10 mouse cellular contexts compared by ENCODE assay signal in genomic region chr4:129293702-129294101, GRCm38 (mm10). TPM values are rescaled to one million over a fixed set of nuclear protein-coding genes. Genes with fewer than 3 reads are reported as not detected.
DNase-seq lines count a peak whose midpoint lies in the region; ATAC-seq lines count a peak whose summit lies in the region.
"Had no signal": no experiment of that assay in that cellular context is flagged by ENCODE, and none has a peak within 500 bp of the region (broad histone marks: within the 10 kb centered on the region; RNA-seq: fewer than 3 reads in every experiment).

No protein-coding gene starts in this region.

- no peak overlapping the region for H3K27ac ChIP-seq in heart, embryonic 15.5 days
- H3K27ac ChIP-seq in midbrain, embryonic 10.5 days (replicated peaks), result no peak overlapping the region; the same call in 1 of the 2 replicates
- H3K27ac ChIP-seq in midbrain, embryonic 16.5 days (ENCODE audit: low read length), result no peak overlapping the region
- H3K27ac ChIP-seq in embryonic facial prominence, embryonic 11.5 days (replicated peaks; ENCODE audit: low read depth, low read length), result no peak overlapping the region
- H3K27ac ChIP-seq in neural tube, embryonic 15.5 days (replicated peaks), result no peak overlapping the region
- H3K27ac ChIP-seq: intestine, embryonic 15.5 days; liver, embryonic 15.5 days had no signal

- intact Hi-C loops in heart, postnatal 10 days (cut with DNase I), result no loop called here

- no peak for ATAC-seq in heart, embryonic 15.5 days (replicated peaks; ENCODE audit: insufficient number of reproducible peaks, insufficient read depth, low FRiP score, low read depth)
- ATAC-seq in midbrain, embryonic 16.5 days, result no peak
- no peak for ATAC-seq in embryonic facial prominence, embryonic 11.5 days (replicated peaks; ENCODE audit: insufficient number of reproducible peaks, low FRiP score, low TSS enrichment, low read depth)
- ATAC-seq in neural tube, embryonic 15.5 days (ENCODE audit: low FRiP score), result no peak
- ATAC-seq: intestine, embryonic 15.5 days had no signal

- H3K4me2 ChIP-seq in heart, embryonic 15.5 days, result peak overlapping the region; percentile 43
- H3K4me2 ChIP-seq in midbrain, embryonic 16.5 days (ENCODE audit: low read length), result no peak overlapping the region
- H3K4me2 ChIP-seq in embryonic facial prominence, embryonic 11.5 days (ENCODE audit: low read depth, low read length), result no peak overlapping the region; the same call in 1 of the 2 replicates
- H3K4me2 ChIP-seq in neural tube, embryonic 15.5 days, result 0 out of 2 replicates have a peak overlapping the region, but pooled peaks have one; percentile 1
- H3K4me2 ChIP-seq: intestine, embryonic 15.5 days; liver, embryonic 15.5 days had no signal

- H3K27me3 ChIP-seq in heart, embryonic 15.5 days, result 0 out of 2 replicates have a peak, but pooled peaks cover 4% of the 10 kb centered on the region
- H3K27me3 ChIP-seq in midbrain, embryonic 10.5 days (ENCODE audit: low read depth, poor library complexity, severe bottlenecking), result peaks cover 35% of the 10 kb centered on the region
- H3K27me3 ChIP-seq in midbrain, embryonic 16.5 days (ENCODE audit: control insufficient read depth, insufficient read depth, low read depth, low read length), result no peaks in the 10 kb centered on the region
- H3K27me3 ChIP-seq in embryonic facial prominence, embryonic 11.5 days (ENCODE audit: control insufficient read depth, insufficient read depth, low read length), result no peaks in the 10 kb centered on the region
- no peaks in the 10 kb centered on the region for H3K27me3 ChIP-seq in neural tube, embryonic 15.5 days (replicated peaks)
- H3K27me3 ChIP-seq: intestine, embryonic 15.5 days had no signal

- H3K9ac ChIP-seq in heart, embryonic 15.5 days, result no peak overlapping the region; the same call in 1 of the 2 replicates
- H3K9ac ChIP-seq in midbrain, embryonic 16.5 days (ENCODE audit: low read depth, low read length), result no peak overlapping the region
- H3K9ac ChIP-seq in embryonic facial prominence, embryonic 11.5 days (replicated peaks; ENCODE audit: low read length), result 0 out of 2 replicates have a peak overlapping the region, but pooled peaks have one; percentile 29
- no peak overlapping the region for H3K9ac ChIP-seq in neural tube, embryonic 15.5 days (replicated peaks)
- H3K9ac ChIP-seq: intestine, embryonic 15.5 days; liver, embryonic 15.5 days had no signal

- no peak for DNase-seq in heart, postnatal 10 days
- no peak for DNase-seq in midbrain, embryonic 10.5 days (ENCODE audit: low spot score)
- peak; percentile 38 for DNase-seq in embryonic facial prominence, embryonic 11.5 days (ENCODE audit: low spot score)
- no peak for DNase-seq in ovary, postnatal 36 days (ENCODE audit: low spot score)
- DNase-seq: right cerebral cortex, postnatal 14 days had no signal

- H3K4me3 ChIP-seq in heart, embryonic 15.5 days, result peak overlapping the region; percentile 8; the same call in 1 of the 2 replicates
- 0 out of 2 replicates have a peak overlapping the region, but pooled peaks have one; percentile 4 for H3K4me3 ChIP-seq in midbrain, embryonic 10.5 days
- no peak overlapping the region for H3K4me3 ChIP-seq in midbrain, embryonic 16.5 days (ENCODE audit: low read depth, low read length)
- H3K4me3 ChIP-seq in embryonic facial prominence, embryonic 11.5 days (ENCODE audit: low read depth, low read length), result no peak overlapping the region
- no peak overlapping the region for H3K4me3 ChIP-seq in neural tube, embryonic 15.5 days (replicated peaks)
- H3K4me3 ChIP-seq: intestine, embryonic 15.5 days; liver, embryonic 15.5 days had no signal

- H3K4me1 ChIP-seq in heart, embryonic 15.5 days (replicated peaks), result peaks cover 34% of the 10 kb centered on the region
- H3K4me1 ChIP-seq in midbrain, embryonic 10.5 days, result peaks cover 28% of the 10 kb centered on the region
- H3K4me1 ChIP-seq in midbrain, embryonic 16.5 days (ENCODE audit: control insufficient read depth, insufficient read depth, low read length), result no peaks in the 10 kb centered on the region
- no peaks in the 10 kb centered on the region; the same call in 1 of the 2 replicates for H3K4me1 ChIP-seq in embryonic facial prominence, embryonic 11.5 days (ENCODE audit: control insufficient read depth, insufficient read depth, low read length)
- no peaks in the 10 kb centered on the region for H3K4me1 ChIP-seq in neural tube, embryonic 15.5 days
- H3K4me1 ChIP-seq: intestine, embryonic 15.5 days had no signal

- whole genome bisulfite sequencing in heart, embryonic 15.5 days, result 19% methylated on average over 16 of the region's 16 CpGs
- WGBS in midbrain, embryonic 10.5 days, result 30% methylated on average over 16 of the region's 16 CpGs
- WGBS in midbrain, embryonic 16.5 days, result 32% methylated on average over 16 of the region's 16 CpGs
- WGBS in embryonic facial prominence, embryonic 11.5 days, result 20% methylated on average over 16 of the region's 16 CpGs
- WGBS in neural tube, embryonic 15.5 days, result 54% methylated on average over 16 of the region's 16 CpGs

- H3K9me3 ChIP-seq in heart, embryonic 15.5 days (replicated peaks), result no peaks in the 10 kb centered on the region
- no peaks in the 10 kb centered on the region for H3K9me3 ChIP-seq in midbrain, embryonic 10.5 days (replicated peaks)
- H3K9me3 ChIP-seq in midbrain, embryonic 16.5 days (replicated peaks; ENCODE audit: control insufficient read depth, low read length, poor library complexity, severe bottlenecking), result no peaks in the 10 kb centered on the region
- no peaks in the 10 kb centered on the region for H3K9me3 ChIP-seq in embryonic facial prominence, embryonic 11.5 days (replicated peaks; ENCODE audit: control insufficient read depth, low read length)
- H3K9me3 ChIP-seq in neural tube, embryonic 15.5 days (replicated peaks), result no peaks in the 10 kb centered on the region
- H3K9me3 ChIP-seq: intestine, embryonic 15.5 days; liver, embryonic 15.5 days had no signal

- H3K36me3 ChIP-seq in heart, embryonic 15.5 days, result no peaks in the 10 kb centered on the region
- no peaks in the 10 kb centered on the region for H3K36me3 ChIP-seq in midbrain, embryonic 10.5 days
- no peaks in the 10 kb centered on the region for H3K36me3 ChIP-seq in midbrain, embryonic 16.5 days (ENCODE audit: control insufficient read depth, insufficient read depth, low read length)
- H3K36me3 ChIP-seq in embryonic facial prominence, embryonic 11.5 days (replicated peaks; ENCODE audit: control insufficient read depth, insufficient read depth, low read depth, low read length), result no peaks in the 10 kb centered on the region
- H3K36me3 ChIP-seq in neural tube, embryonic 15.5 days, result no peaks in the 10 kb centered on the region
- H3K36me3 ChIP-seq: intestine, embryonic 15.5 days; liver, embryonic 15.5 days had no signal

RNA-seq across cellular contexts. Expression of gene Sync, which starts 6.3 kb away (rescaled TPM):
- polyA plus RNA-seq in heart, embryonic 15.5 days (2015; fragmentation: Nextera tagmentation; extraction: Ambion mirVana), result 2.1 and 2.3 TPM in 2 replicates
- total RNA-seq in heart, postnatal 10 days (2021), result 10 to 100 TPM; 13.4 TPM
- polyA plus RNA-seq in midbrain, embryonic 10.5 days (2016; fragmentation: Nextera tagmentation; extraction: Ambion mirVana), result 0.30 and 0.47 TPM in 2 replicates
- 0.63 and 0.85 TPM in 2 replicates for polyA plus RNA-seq in midbrain, embryonic 16.5 days (2015; fragmentation: Nextera tagmentation; extraction: Ambion mirVana)
- polyA plus RNA-seq in embryonic facial prominence, embryonic 11.5 days (2014; fragmentation: Nextera tagmentation; extraction: Ambion mirVana), result 0.25 and 0.63 TPM in 2 replicates
- 2.7 and 2.9 TPM in 2 replicates for polyA plus RNA-seq in neural tube, embryonic 15.5 days (2015; fragmentation: Nextera tagmentation; extraction: Ambion mirVana)

RNA-seq across cellular contexts. Expression of gene C77080, which starts 32.5 kb away (rescaled TPM):
- polyA plus RNA-seq in heart, embryonic 15.5 days (2015; fragmentation: Nextera tagmentation; extraction: Ambion mirVana), result 1.4 and 3.1 TPM in 2 replicates
- 1 to 10 TPM; 4.9 to 5.9 TPM for total RNA-seq in heart, postnatal 10 days (2021)
- 2.7 and 3.7 TPM in 2 replicates for polyA plus RNA-seq in midbrain, embryonic 10.5 days (2016; fragmentation: Nextera tagmentation; extraction: Ambion mirVana)
- 6.7 and 8.2 TPM in 2 replicates for polyA plus RNA-seq in midbrain, embryonic 16.5 days (2015; fragmentation: Nextera tagmentation; extraction: Ambion mirVana)
- 2.4 and 2.5 TPM in 2 replicates for polyA plus RNA-seq in embryonic facial prominence, embryonic 11.5 days (2014; fragmentation: Nextera tagmentation; extraction: Ambion mirVana)
- polyA plus RNA-seq in neural tube, embryonic 15.5 days (2015; fragmentation: Nextera tagmentation; extraction: Ambion mirVana), result 6.0 and 6.9 TPM in 2 replicates

RNA-seq across cellular contexts. Expression of gene Rbbp4, which starts 41.5 kb away (rescaled TPM):
- 262 and 276 TPM in 2 replicates for polyA plus RNA-seq in heart, embryonic 15.5 days (2015; fragmentation: Nextera tagmentation; extraction: Ambion mirVana)
- total RNA-seq in heart, postnatal 10 days (2021), result 100 to 1,000 TPM; 134 to 137 TPM
- 522 and 529 TPM in 2 replicates for polyA plus RNA-seq in midbrain, embryonic 10.5 days (2016; fragmentation: Nextera tagmentation; extraction: Ambion mirVana)
- polyA plus RNA-seq in midbrain, embryonic 16.5 days (2015; fragmentation: Nextera tagmentation; extraction: Ambion mirVana), result 267 and 295 TPM in 2 replicates
- 584 and 661 TPM in 2 replicates for polyA plus RNA-seq in embryonic facial prominence, embryonic 11.5 days (2014; fragmentation: Nextera tagmentation; extraction: Ambion mirVana)
- 246 and 284 TPM in 2 replicates for polyA plus RNA-seq in neural tube, embryonic 15.5 days (2015; fragmentation: Nextera tagmentation; extraction: Ambion mirVana)

RNA-seq across cellular contexts. Expression of gene Zbtb8os, which starts 41.8 kb away (rescaled TPM):
- 33.1 and 43.1 TPM in 2 replicates for polyA plus RNA-seq in heart, embryonic 15.5 days (2015; fragmentation: Nextera tagmentation; extraction: Ambion mirVana)
- 10 to 100 TPM; 21.9 to 22.1 TPM for total RNA-seq in heart, postnatal 10 days (2021)
- polyA plus RNA-seq in midbrain, embryonic 10.5 days (2016; fragmentation: Nextera tagmentation; extraction: Ambion mirVana), result 48.3 and 49.6 TPM in 2 replicates
- 15.1 and 17.7 TPM in 2 replicates for polyA plus RNA-seq in midbrain, embryonic 16.5 days (2015; fragmentation: Nextera tagmentation; extraction: Ambion mirVana)
- polyA plus RNA-seq in embryonic facial prominence, embryonic 11.5 days (2014; fragmentation: Nextera tagmentation; extraction: Ambion mirVana), result 46.1 and 53.6 TPM in 2 replicates
- 18.3 and 29.5 TPM in 2 replicates for polyA plus RNA-seq in neural tube, embryonic 15.5 days (2015; fragmentation: Nextera tagmentation; extraction: Ambion mirVana)

Comparison
In these comparisons a context has a peak if more than half of its experiments do, and no peak if none do; other contexts are left out.
1. H3K4me3 ChIP-seq: peak in heart, embryonic 15.5 days (single experiment) and midbrain, embryonic 10.5 days (single experiment); none in midbrain, embryonic 16.5 days (single experiment), embryonic facial prominence, embryonic 11.5 days (single experiment) and neural tube, embryonic 15.5 days (single experiment).
2. H3K4me2 ChIP-seq: peak in heart, embryonic 15.5 days (single experiment) and neural tube, embryonic 15.5 days (single experiment); none in midbrain, embryonic 16.5 days (single experiment) and embryonic facial prominence, embryonic 11.5 days (single experiment).